Mouse (Mus musculus): Measurements from ENCODE around the gene Vgll3. TPM values are rescaled to one million over a fixed set of nuclear protein-coding genes. Genes with fewer than 3 reads are reported as not detected.

Gene Vgll3
- polyA plus RNA-seq, 1 experiment from 2014 or later = 1.5 TPM

- Histone ChIP-seq H3K4me2 (ENCODE audit: low read length) (no peak overlapping the region), H3K4me3 (replicated peaks; ENCODE audit: low read depth, low read length) (no peak overlapping the region), H3K27ac (replicated peaks; ENCODE audit: low read depth, low read length) (no peak overlapping the region), H3K9me3 (ENCODE audit: control insufficient read depth, low read length) (no peaks in the 10 kb centered on the region), H3K27me3 (ENCODE audit: control insufficient read depth, insufficient read depth, low read length) (no peaks in the 10 kb centered on the region), H3K36me3 (ENCODE audit: control insufficient read depth, insufficient read depth, low read length) (no peaks in the 10 kb centered on the region), H3K4me1 (ENCODE audit: control insufficient read depth, insufficient read depth, low read length) (no peaks in the 10 kb centered on the region), H3K9ac (replicated peaks; ENCODE audit: low read length) (no peak overlapping the region)
- whole genome bisulfite sequencing = 95% methylated on average over 6 of the region's 6 CpGs
- no peak for ATAC-seq (ENCODE audit: low FRiP score, low TSS enrichment)
- no peak for DNase-seq
Measured at GRCm38 (mm10) chr16:65829096-65829495, 14.0 kb downstream of the Vgll3 start.

- 88% methylated on average over 3 of the region's 3 CpGs for WGBS
- H3K4me2 ChIP-seq (ENCODE audit: low read length) = no peak overlapping the region
- H3K4me3 ChIP-seq (replicated peaks; ENCODE audit: low read depth, low read length) = no peak overlapping the region
- no peaks in the 10 kb centered on the region for H3K36me3 ChIP-seq (ENCODE audit: control insufficient read depth, insufficient read depth, low read length)
- no peak overlapping the region for H3K9ac ChIP-seq (replicated peaks; ENCODE audit: low read length)
- H3K9me3 ChIP-seq (ENCODE audit: control insufficient read depth, low read length) = no peaks in the 10 kb centered on the region
- H3K4me1 ChIP-seq (ENCODE audit: control insufficient read depth, insufficient read depth, low read length) = no peaks in the 10 kb centered on the region
- ATAC-seq (ENCODE audit: low FRiP score, low TSS enrichment) (no peak), DNase-seq (no peak)
- H3K27me3 ChIP-seq (ENCODE audit: control insufficient read depth, insufficient read depth, low read length) = no peaks in the 10 kb centered on the region
- no peak overlapping the region for H3K27ac ChIP-seq (replicated peaks; ENCODE audit: low read depth, low read length)
Measured at GRCm38 (mm10) chr16:65834721-65835120, 19.7 kb downstream of the Vgll3 start.

GRCm38 (mm10) chr16:65850126-65850525, 35.1 kb downstream of the Vgll3 start:
- Histone ChIP-seq H3K9me3 (ENCODE audit: control insufficient read depth, low read length) (no peaks in the 10 kb centered on the region), H3K27ac (replicated peaks; ENCODE audit: low read depth, low read length) (no peak overlapping the region), H3K9ac (replicated peaks; ENCODE audit: low read length) (no peak overlapping the region), H3K4me3 (replicated peaks; ENCODE audit: low read depth, low read length) (no peak overlapping the region), H3K4me1 (ENCODE audit: control insufficient read depth, insufficient read depth, low read length) (no peaks in the 10 kb centered on the region), H3K36me3 (ENCODE audit: control insufficient read depth, insufficient read depth, low read length) (no peaks in the 10 kb centered on the region), H3K4me2 (ENCODE audit: low read length) (no peak overlapping the region), H3K27me3 (ENCODE audit: control insufficient read depth, insufficient read depth, low read length) (no peaks in the 10 kb centered on the region)
- 68% methylated on average over 1 of the region's 1 CpGs for WGBS
- ATAC-seq (ENCODE audit: low FRiP score, low TSS enrichment) (no peak), DNase-seq (no peak)

- ATAC-seq (ENCODE audit: low FRiP score, low TSS enrichment) = no peak
- Histone ChIP-seq H3K27ac (replicated peaks; ENCODE audit: low read depth, low read length) (no peak overlapping the region), H3K27me3 (ENCODE audit: control insufficient read depth, insufficient read depth, low read length) (no peaks in the 10 kb centered on the region), H3K4me3 (replicated peaks; ENCODE audit: low read depth, low read length) (no peak overlapping the region), H3K4me1 (ENCODE audit: control insufficient read depth, insufficient read depth, low read length) (no peaks in the 10 kb centered on the region), H3K9me3 (ENCODE audit: control insufficient read depth, low read length) (no peaks in the 10 kb centered on the region), H3K9ac (replicated peaks; ENCODE audit: low read length) (no peak overlapping the region), H3K4me2 (ENCODE audit: low read length) (no peak overlapping the region), H3K36me3 (ENCODE audit: control insufficient read depth, insufficient read depth, low read length) (no peaks in the 10 kb centered on the region)
- DNase-seq = peak; percentile 2
- 95% methylated on average over 5 of the region's 5 CpGs for WGBS
Measured at GRCm38 (mm10) chr16:65864471-65864870, 49.4 kb downstream of the Vgll3 start.

- no peaks in the 10 kb centered on the region for H3K4me1 ChIP-seq (ENCODE audit: control insufficient read depth, insufficient read depth, low read length)
- no peak for ATAC-seq (ENCODE audit: low FRiP score, low TSS enrichment)
- no peaks in the 10 kb centered on the region for H3K36me3 ChIP-seq (ENCODE audit: control insufficient read depth, insufficient read depth, low read length)
- no peak for DNase-seq
- no peak overlapping the region for H3K27ac ChIP-seq (replicated peaks; ENCODE audit: low read depth, low read length)
- H3K9ac ChIP-seq (replicated peaks; ENCODE audit: low read length) = no peak overlapping the region
- no peak overlapping the region for H3K4me2 ChIP-seq (ENCODE audit: low read length)
- H3K27me3 ChIP-seq (ENCODE audit: control insufficient read depth, insufficient read depth, low read length) = no peaks in the 10 kb centered on the region
- no peaks in the 10 kb centered on the region for H3K9me3 ChIP-seq (ENCODE audit: control insufficient read depth, low read length)
- H3K4me3 ChIP-seq (replicated peaks; ENCODE audit: low read depth, low read length) = no peak overlapping the region
- WGBS = 88% methylated on average over 2 of the region's 2 CpGs
Measured at GRCm38 (mm10) chr16:65867927-65868326, 52.9 kb downstream of the Vgll3 start.

GRCm38 (mm10) chr16:65868933-65869332, 53.9 kb downstream of the Vgll3 start:
- H3K4me3 ChIP-seq (replicated peaks; ENCODE audit: low read depth, low read length) = no peak overlapping the region
- H3K27ac ChIP-seq (replicated peaks; ENCODE audit: low read depth, low read length) = no peak overlapping the region
- H3K9me3 ChIP-seq (ENCODE audit: control insufficient read depth, low read length) = no peaks in the 10 kb centered on the region
- no peaks in the 10 kb centered on the region for H3K27me3 ChIP-seq (ENCODE audit: control insufficient read depth, insufficient read depth, low read length)
- H3K9ac ChIP-seq (replicated peaks; ENCODE audit: low read length) = no peak overlapping the region
- DNase-seq = no peak
- WGBS = 88% methylated on average over 2 of the region's 2 CpGs
- no peaks in the 10 kb centered on the region for H3K4me1 ChIP-seq (ENCODE audit: control insufficient read depth, insufficient read depth, low read length)
- H3K4me2 ChIP-seq (ENCODE audit: low read length) = no peak overlapping the region
- no peaks in the 10 kb centered on the region for H3K36me3 ChIP-seq (ENCODE audit: control insufficient read depth, insufficient read depth, low read length)
- no peak for ATAC-seq (ENCODE audit: low FRiP score, low TSS enrichment)

- DNase-seq = no peak
- H3K4me2 ChIP-seq (ENCODE audit: low read length) = no peak overlapping the region
- H3K36me3 ChIP-seq (ENCODE audit: control insufficient read depth, insufficient read depth, low read length) = no peaks in the 10 kb centered on the region
- no peak for ATAC-seq (ENCODE audit: low FRiP score, low TSS enrichment)
- H3K9me3 ChIP-seq (ENCODE audit: control insufficient read depth, low read length) = no peaks in the 10 kb centered on the region
- H3K27me3 ChIP-seq (ENCODE audit: control insufficient read depth, insufficient read depth, low read length) = no peaks in the 10 kb centered on the region
- H3K9ac ChIP-seq (replicated peaks; ENCODE audit: low read length) = no peak overlapping the region
- H3K4me3 ChIP-seq (replicated peaks; ENCODE audit: low read depth, low read length) = no peak overlapping the region
- WGBS = 73% methylated on average over 4 of the region's 4 CpGs
- no peaks in the 10 kb centered on the region for H3K4me1 ChIP-seq (ENCODE audit: control insufficient read depth, insufficient read depth, low read length)
- no peak overlapping the region for H3K27ac ChIP-seq (replicated peaks; ENCODE audit: low read depth, low read length)
Measured at GRCm38 (mm10) chr16:65888940-65889339, 73.9 kb downstream of the Vgll3 start.

Measured in midbrain, embryonic 14.5 days (tissue).